Mouse (Mus musculus) limb, embryonic 10.5 days (tissue): ENCODE results near the gene Ap4s1. TPM values are rescaled to one million over a fixed set of nuclear protein-coding genes. Genes with fewer than 3 reads are reported as not detected.
A peak's percentile ranks its signal among the peaks of the same experiment; 100 is the strongest.
"Not testable (repeated sequence)": the region's sequence is repeated elsewhere in the genome, so short reads cannot be mapped to it uniquely, and the experiment has no call there.

ENCODE experiments used
- DNase-seq: peaks from one replicate; pipeline ENCODE4 v3.0.0-alpha.2; 2017; ENCODE audit warnings: low spot score
- H3K27ac ChIP-seq: fragments of 300-500 bp; sonication (generic); 2 replicates; pipeline ENCODE4 v1.5.1; 2016; ENCODE audit warnings: mild to moderate bottlenecking
- H3K27me3 ChIP-seq: fragments of 300-500 bp; sonication (generic); 2 replicates; pipeline ENCODE4 v1.6.1; 2016; ENCODE audit warnings: low read depth, mild to moderate bottlenecking; ENCODE audit not compliant: poor library complexity, severe bottlenecking
- H3K36me3 ChIP-seq: fragments of 300-500 bp; sonication (generic); 2 replicates; pipeline ENCODE4 v1.6.1; 2016; ENCODE audit warnings: mild to moderate bottlenecking, moderate library complexity
- H3K4me1 ChIP-seq: fragments of 300-500 bp; sonication (generic); 2 replicates; pipeline ENCODE4 v1.6.1; 2016
- H3K4me3 ChIP-seq: fragments of 300-500 bp; sonication (generic); 2 replicates; pipeline ENCODE4 v1.5.1; 2016; ENCODE audit warnings: mild to moderate bottlenecking, moderate library complexity
- H3K9me3 ChIP-seq: fragments of 300-500 bp; sonication (generic); replicated peaks from 2 replicates; pipeline ENCODE4 v1.6.1; 2016; ENCODE audit warnings: mild to moderate bottlenecking
- WGBS: fragments of 180-500 bp; shearing (Covaris S2); methylation state at CpG from one replicate; pipeline ENCODE4 v1.1.7; 2016; 5-methylcytosine and 5-hydroxymethylcytosine counted together
- polyA plus RNA-seq: library from polyadenylated mRNA; unstranded; fragments of >200 nt; fragmentation: Nextera tagmentation; extraction: Ambion mirVana; gene quantifications from 2 replicates; pipeline ENCODE4 v1.2.1, GENCODE M21; 2016

Gene Ap4s1
- polyA plus RNA-seq, result 29.7 and 33.0 TPM in 2 replicates

DNA sequence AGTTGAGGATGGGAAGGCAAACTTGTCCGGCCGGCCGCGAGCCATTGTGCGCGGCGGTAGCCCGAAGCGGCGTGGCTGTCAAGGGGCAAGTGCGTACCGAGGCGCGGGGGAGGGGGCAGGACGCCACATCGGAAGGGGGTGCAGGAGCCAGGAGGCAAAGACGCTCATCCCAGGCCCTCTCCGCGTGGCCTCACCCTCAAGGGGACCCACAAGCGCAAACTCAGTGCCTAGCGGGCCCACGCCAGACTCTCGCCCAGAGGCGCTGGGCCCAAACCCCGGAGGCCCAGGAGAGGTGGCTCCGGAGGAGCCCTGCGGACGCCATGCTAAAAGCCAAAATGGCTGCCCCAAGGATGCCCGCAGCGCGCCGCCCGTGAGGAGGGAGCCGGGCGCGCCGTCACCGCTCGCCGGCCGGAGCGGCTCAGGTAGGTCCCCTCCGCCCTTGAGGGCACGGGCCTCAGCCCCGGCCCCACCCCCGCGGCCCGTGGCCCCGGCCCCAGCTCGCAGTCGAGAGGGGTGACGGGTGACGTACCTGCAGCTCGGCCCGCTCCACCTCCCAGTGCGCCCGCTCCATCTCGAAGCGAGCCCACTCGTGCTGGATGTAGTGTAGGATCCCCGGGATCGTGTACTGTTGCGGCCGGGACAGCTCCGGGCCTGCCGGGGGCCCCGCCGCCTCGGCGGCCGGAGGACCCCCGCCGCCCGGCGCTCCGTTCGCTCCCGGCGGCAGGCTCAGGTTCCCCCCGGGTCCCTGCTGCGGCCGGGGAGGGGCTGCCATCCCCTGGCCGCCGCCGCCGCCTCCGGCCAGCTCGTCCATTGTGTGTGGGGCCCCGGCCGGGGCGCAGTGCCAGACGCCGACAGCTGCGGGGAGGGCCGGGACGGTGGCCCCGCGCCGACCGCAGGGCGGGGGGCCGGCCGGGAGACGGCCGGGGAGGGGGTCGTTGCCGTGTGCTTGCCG is at the start of gene Ap4s1:
Gene Ap4s1 (plus strand): TSS at position 141 of the 952 bp plus-strand sequence.
- Histone ChIP-seq H3K27me3 (no peaks in the 10 kb centered on the region), H3K36me3 (no peaks in the 10 kb centered on the region), H3K4me1 (peaks cover 13% of the 10 kb centered on the region; the same call in 1 of the 2 replicates), H3K4me3 (peak within 1 kb of the TSS; percentile 97), H3K27ac (peak within 1 kb of the TSS; percentile 100), H3K9me3 (no peaks in the 10 kb centered on the region)
- DNase-seq, result peak; percentile 85
- under 1% methylated on average over 105 of the region's 108 CpGs for WGBS

DNA sequence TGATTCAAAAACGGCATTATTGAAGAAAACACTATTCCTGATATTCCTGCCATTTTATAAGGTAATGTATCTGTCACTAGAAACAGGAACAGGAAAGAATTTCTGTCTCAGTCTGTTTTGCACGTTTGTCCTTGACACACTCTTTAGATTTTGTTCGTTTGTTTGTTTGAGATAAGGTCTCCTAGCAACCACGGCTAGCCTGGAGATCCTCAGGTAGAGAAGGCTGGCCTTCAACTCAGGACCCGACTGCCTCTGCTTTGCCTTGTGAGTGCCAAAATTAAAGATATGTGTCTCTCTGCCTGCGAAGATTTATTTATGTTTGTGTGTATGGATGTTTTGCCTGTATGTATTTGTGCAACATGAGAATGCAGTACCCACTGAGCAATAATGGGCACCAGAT is 49.0 kb upstream of the Ap4s1 start:
- Histone ChIP-seq H3K4me1 (no peaks in the 10 kb centered on the region), H3K9me3 (no peaks in the 10 kb centered on the region), H3K4me3 (no peak overlapping the region), H3K27ac (no peak overlapping the region), H3K27me3 (no peaks in the 10 kb centered on the region), H3K36me3 (peaks cover 33% of the 10 kb centered on the region)
- no peak for DNase-seq
- 57% methylated on average over 6 of the region's 6 CpGs for WGBS

DNA sequence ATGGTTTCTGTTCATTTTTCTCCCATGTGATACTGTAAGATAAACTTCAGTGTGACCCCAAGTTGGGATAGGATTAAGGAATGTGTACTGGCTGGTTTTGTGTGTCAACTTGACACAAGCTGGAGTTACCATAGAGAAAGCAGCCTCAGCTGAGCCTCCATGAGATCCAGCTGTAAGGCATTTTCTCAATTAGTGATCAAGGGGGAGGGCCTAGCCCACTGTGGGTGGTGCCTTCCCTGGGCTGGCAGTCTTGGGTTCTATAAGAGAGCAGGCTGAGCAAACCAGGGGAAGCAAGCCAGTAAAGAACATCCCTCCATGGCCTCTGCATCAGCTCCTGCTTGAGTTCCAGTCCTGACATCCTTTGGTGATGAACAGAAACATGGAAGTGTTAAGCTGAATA is 41.4 kb upstream of the Ap4s1 start:
- not testable (repeated sequence) for H3K4me3 ChIP-seq, H3K9me3 ChIP-seq, H3K4me1 ChIP-seq, H3K27me3 ChIP-seq, H3K27ac ChIP-seq, DNase-seq
- peaks cover 74% of the 10 kb centered on the region for H3K36me3 ChIP-seq

DNA sequence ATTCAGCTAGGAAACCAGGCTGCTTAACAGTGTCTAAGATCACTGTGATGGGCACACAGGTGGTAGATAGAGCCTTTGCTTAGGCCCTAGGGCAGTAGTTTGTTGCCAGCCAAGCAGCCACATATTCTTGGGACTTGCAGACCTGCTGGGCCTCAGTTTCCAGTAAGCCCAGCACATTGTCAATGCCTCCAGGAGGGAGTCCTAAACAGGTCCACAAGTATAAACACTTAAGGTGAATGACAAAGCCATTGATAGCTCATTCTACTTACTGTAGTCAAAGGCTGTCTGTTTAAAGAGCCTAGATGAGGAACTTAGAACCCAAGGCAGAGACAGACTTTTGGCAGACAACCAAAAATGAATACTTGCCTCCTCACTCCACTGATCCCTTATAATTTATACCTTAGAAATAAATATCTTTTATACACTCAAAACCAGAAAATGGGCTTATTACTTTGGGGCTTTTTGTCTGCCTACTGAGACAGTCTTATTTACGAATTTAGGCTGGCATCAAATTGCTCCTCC is 34.8 kb upstream of the Ap4s1 start:
- H3K4me3 ChIP-seq, result no peak overlapping the region
- WGBS, result 88% methylated on average over 1 of the region's 1 CpGs

DNA sequence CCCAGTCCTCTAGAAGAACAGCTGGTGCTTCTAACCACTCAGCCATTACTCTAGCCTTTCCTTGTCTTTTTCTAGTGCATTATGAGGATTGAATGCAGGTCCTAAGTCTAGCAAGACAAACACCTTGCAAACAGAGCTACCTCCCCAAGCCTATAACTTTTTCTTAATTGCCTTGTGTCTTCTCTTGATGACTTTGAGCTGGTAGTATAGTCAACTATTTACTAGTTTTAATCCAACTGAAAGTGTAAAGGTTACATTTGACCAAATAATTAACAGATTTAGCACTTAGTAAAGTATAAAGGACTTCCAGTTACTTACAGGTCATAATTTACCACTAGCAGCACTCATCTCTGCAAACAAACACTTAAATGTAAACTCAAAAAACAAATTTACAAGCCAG is 27.8 kb upstream of the Ap4s1 start:
- Histone ChIP-seq H3K4me1 (no peaks in the 10 kb centered on the region), H3K9me3 (no peaks in the 10 kb centered on the region)

More for the DNA sequence above, 34.8 kb upstream of the Ap4s1 start:
- DNase-seq, result no peak
- H3K36me3 ChIP-seq, result peaks cover 35% of the 10 kb centered on the region
- no peaks in the 10 kb centered on the region for H3K4me1 ChIP-seq
- H3K9me3 ChIP-seq, result no peaks in the 10 kb centered on the region
- no peaks in the 10 kb centered on the region for H3K27me3 ChIP-seq
- H3K27ac ChIP-seq, result no peak overlapping the region

DNA sequence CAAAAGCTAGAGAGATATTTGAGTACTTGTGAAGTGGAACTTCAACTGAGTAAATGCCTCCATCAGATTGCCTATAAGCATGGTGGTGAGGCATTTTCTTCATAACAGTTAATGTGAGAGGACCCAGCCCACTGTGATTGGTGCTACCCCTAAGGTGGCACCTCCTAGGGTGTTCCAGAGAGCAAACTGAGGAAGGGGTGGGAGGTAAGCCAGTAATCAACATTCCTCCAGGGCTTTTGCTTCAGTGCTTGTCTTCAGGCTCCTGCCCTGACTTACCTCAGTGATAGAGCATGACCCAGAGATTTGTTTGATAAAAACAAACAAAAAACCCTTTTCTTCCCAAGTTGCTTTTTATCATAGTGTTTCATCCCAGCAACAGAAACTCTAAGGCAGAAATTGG is 26.9 kb upstream of the Ap4s1 start:
- Histone ChIP-seq H3K27ac (no peak overlapping the region), H3K4me3 (no peak overlapping the region), H3K27me3 (no peaks in the 10 kb centered on the region), H3K36me3 (no peaks in the 10 kb centered on the region), H3K4me1 (no peaks in the 10 kb centered on the region), H3K9me3 (no peaks in the 10 kb centered on the region)
- no peak for DNase-seq

More for the DNA sequence above, 27.8 kb upstream of the Ap4s1 start:
- Histone ChIP-seq H3K4me3 (no peak overlapping the region), H3K36me3 (no peaks in the 10 kb centered on the region), H3K27me3 (no peaks in the 10 kb centered on the region), H3K27ac (no peak overlapping the region)
- no peak for DNase-seq

DNA sequence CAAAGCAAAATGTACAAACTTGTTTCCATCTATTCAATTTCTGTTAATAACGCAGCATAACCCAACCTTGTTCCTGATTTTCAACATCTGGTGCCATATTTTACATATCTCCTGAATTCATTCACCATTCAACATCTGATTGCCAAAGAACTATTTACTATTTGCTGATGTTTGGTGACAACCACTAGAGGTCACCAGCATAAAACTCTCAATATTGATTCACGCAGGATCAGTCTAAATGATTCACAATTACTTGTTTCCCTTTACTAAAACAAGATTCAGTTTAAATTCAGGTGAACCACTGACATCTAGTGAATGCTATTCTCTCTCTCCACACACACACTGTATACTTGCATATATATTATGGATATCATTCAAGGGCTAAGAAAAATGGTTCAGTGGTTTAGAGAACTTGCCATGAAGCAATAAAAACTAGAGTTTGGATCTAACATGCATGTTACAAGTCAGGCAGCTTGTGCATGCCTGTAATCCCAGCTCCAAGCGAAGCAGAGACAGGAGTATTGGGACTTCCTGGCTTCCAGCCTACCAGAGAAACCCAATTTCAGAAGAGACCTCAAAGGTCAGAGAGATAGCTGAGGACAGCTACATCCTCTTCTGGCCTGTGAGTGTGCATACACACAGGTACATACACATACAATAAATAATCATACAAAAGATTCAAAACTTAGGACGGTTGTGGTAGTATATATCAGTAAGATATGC is 24.0 kb upstream of the Ap4s1 start:
- DNase-seq, result no peak

DNA sequence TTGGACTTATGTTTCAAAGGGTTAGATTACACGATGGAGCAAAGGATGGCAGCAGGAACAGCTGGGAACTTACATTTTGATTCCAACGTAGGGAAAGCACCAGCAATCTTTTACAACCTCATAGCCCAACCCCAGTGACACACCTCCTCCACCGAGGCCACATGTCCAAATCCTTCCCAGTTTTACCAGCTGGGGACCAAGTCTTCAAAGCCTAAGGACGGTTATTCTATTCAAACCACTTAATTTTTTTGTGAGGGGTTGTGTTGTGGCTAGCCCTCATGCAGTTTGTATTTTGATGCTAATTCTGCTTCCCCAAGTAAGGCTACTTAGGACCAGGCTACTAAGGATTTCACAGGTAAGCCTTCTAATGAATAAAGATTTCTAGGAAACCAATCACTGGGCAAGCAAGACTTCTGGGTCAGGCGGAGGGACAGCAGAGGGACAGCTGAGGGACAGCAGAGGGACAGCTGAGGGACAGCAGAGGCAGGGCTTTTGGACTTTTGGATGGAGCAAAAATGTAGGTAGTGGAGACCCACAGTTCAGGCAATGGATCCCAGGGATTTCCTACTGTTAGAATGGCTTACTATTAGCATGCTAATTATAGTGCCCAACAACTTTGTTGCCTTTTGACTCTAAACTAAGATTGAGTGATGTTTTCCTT is 19.5 kb upstream of the Ap4s1 start:
- WGBS, result 33% methylated on average over 5 of the region's 5 CpGs
- H3K9me3 ChIP-seq, result no peaks in the 10 kb centered on the region
- no peaks in the 10 kb centered on the region for H3K27me3 ChIP-seq
- no peak overlapping the region for H3K27ac ChIP-seq
- no peaks in the 10 kb centered on the region for H3K36me3 ChIP-seq
- no peak for DNase-seq
- no peak overlapping the region for H3K4me3 ChIP-seq
- H3K4me1 ChIP-seq, result peaks cover 9% of the 10 kb centered on the region; the same call in 1 of the 2 replicates

More for the DNA sequence above, 24.0 kb upstream of the Ap4s1 start:
- Histone ChIP-seq H3K27ac (no peak overlapping the region), H3K27me3 (no peaks in the 10 kb centered on the region), H3K4me3 (no peak overlapping the region), H3K9me3 (no peaks in the 10 kb centered on the region), H3K36me3 (no peaks in the 10 kb centered on the region), H3K4me1 (0 out of 2 replicates have a peak, but pooled peaks cover 4% of the 10 kb centered on the region)
- WGBS, result 84% methylated on average over 4 of the region's 4 CpGs

DNA sequence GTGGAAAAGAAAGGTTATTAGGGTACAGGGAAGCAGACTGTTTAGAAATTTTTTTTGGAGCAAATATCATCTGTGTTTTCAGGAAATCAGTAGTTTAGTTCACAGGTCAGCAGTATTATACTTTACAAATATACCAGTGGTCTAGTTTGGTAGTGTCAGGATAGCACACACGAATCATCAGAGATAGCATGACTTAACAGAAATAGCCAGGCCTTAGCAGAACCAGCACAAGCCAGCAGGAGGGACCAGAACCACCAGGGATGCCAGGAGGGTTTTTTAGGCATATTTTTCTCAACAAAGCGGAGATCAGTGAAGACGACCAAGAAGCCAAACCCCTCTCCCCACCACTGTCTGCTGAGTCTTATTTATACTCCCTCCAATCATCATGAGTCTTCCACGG is 17.6 kb upstream of the Ap4s1 start:
- no peaks in the 10 kb centered on the region for H3K36me3 ChIP-seq
- H3K4me3 ChIP-seq, result no peak overlapping the region
- WGBS, result 72% methylated on average over 4 of the region's 4 CpGs
- H3K4me1 ChIP-seq, result peaks cover 9% of the 10 kb centered on the region; the same call in 1 of the 2 replicates
- no peaks in the 10 kb centered on the region for H3K9me3 ChIP-seq
- no peak overlapping the region for H3K27ac ChIP-seq
- DNase-seq, result no peak
- no peaks in the 10 kb centered on the region for H3K27me3 ChIP-seq

DNA sequence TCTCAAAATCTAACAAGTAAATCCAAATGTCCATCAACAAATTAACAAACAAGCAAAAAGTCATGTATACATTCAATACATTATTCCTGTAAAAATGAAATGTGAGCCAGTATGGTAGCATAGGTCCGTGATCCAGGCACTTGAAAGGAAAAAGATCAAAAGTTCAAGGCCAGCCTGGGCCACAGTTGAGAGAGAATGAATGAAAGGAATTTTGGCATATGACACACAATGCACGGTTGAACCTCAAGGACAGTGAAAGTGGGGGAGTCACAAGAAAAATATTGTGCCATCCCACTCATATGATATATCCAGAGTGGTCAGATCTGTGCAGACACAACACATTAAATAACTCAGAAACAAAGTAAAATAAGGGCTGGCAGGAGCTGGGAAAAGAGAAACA is 14.4 kb upstream of the Ap4s1 start:
- H3K9me3 ChIP-seq, result no peaks in the 10 kb centered on the region
- H3K27ac ChIP-seq, result no peak overlapping the region
- 78% methylated on average over 2 of the region's 2 CpGs for WGBS
- DNase-seq, result no peak
- H3K4me1 ChIP-seq, result peaks cover 8% of the 10 kb centered on the region; the same call in 1 of the 2 replicates
- no peak overlapping the region for H3K4me3 ChIP-seq
- H3K36me3 ChIP-seq, result 0 out of 2 replicates have a peak, but pooled peaks cover 3% of the 10 kb centered on the region
- no peaks in the 10 kb centered on the region for H3K27me3 ChIP-seq

DNA sequence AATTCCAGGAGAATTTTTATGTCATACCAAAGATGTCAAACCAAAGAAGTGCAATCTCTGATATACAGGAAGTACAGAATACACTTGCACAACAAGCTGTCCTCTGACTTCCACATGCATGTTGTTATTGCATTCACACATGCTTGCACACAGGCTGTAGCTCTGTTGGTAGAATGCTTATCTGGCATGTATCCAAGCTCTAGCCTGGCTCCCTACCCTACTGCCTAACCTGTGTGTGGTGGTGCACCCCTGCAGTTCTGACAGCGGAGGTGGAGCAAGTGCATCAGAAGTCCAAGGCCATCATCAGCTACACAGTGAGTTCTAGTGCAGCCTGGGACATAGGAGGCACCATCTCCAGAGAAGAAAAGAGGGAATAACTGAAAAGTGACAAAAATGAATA is 12.0 kb upstream of the Ap4s1 start:
- Histone ChIP-seq H3K4me1 (no peaks in the 10 kb centered on the region), H3K4me3 (no peak overlapping the region), H3K9me3 (no peaks in the 10 kb centered on the region), H3K27me3 (no peaks in the 10 kb centered on the region), H3K36me3 (peaks cover 9% of the 10 kb centered on the region; the same call in 1 of the 2 replicates), H3K27ac (no peak overlapping the region)
- WGBS, result 85% methylated on average over 1 of the region's 1 CpGs
- no peak for DNase-seq

DNA sequence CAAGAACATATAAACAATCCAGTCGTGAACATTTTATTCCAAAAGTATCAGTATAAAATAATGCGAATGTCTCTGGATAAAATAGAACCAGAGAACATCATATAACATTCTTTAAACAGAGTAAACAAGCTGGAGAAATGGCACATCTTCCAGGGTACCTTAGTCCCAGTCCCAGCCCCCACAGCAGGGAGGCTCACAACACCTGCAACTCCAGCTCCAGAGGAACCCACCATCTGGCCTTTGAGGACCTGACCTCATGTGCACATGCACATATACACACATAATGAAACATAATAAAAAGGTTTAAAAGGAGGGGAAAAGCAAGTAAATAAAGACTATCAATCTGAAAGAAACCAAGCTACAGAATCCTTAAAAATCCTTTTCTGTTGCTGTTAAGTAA is 2.3 kb upstream of the Ap4s1 start:
- no peaks in the 10 kb centered on the region for H3K27me3 ChIP-seq
- no peak for DNase-seq
- 93% methylated on average over 2 of the region's 2 CpGs for WGBS

More for the DNA sequence above, 2.3 kb upstream of the Ap4s1 start:
- Histone ChIP-seq H3K27ac (no peak overlapping the region), H3K9me3 (no peaks in the 10 kb centered on the region), H3K36me3 (peaks cover 4% of the 10 kb centered on the region; the same call in 1 of the 2 replicates), H3K4me1 (peaks cover 13% of the 10 kb centered on the region; the same call in 1 of the 2 replicates), H3K4me3 (no peak overlapping the region)
